Mouse (Mus musculus): ENCODE measurements at regions not wholly inside any gene's neighbourhood (a gene's known extent, or its start where the extent isn't known, plus 50 kb on each side); places are given as distances from the start of the nearest gene placed in this dataset.

DNA sequence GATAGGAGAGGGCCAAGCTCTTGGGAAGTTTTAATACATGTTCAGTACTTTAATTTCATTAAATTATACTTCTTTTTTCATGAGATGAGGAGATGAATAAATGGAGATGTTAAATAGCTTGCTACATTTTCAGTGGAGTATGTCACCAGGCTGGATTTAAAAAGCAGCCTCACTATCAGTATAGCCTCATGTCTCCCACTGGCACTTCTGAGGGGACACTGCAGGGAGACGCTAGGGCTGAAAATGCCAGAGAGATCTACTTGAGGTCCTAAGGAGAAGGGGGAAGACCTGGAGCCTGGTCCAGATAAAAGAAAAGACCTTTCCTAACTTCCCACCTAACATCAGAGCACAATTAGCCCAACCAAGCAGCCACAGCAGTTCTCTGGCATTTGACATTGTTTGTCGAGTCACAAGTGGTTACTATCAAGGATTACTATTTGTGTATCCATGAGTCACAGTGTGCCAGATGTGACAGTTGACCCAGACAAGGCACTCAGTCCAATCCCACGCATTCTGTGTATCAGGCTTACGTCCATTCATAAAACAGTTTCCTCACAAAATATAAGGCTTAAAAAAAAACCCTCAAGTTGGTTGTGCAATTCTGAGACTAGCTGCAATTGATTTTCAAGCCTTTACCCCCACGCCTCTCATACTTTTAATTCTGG, 703.8 kb downstream of the Inhba start:
- peak; percentile 73; the same call in 1 of the 2 replicates for ATAC-seq (replicated peaks; ENCODE audit: insufficient number of reproducible peaks, low FRiP score, low TSS enrichment)
- no peak overlapping the region for H3K4me3 ChIP-seq (ENCODE audit: low read depth, low read length)
- no peak overlapping the region for H3K4me2 ChIP-seq
- H3K36me3 ChIP-seq (ENCODE audit: control insufficient read depth, insufficient read depth, low read length) = no peaks in the 10 kb centered on the region
- H3K9ac ChIP-seq (ENCODE audit: low read depth, low read length) = no peak overlapping the region
- peaks cover 9% of the 10 kb centered on the region for H3K4me1 ChIP-seq (ENCODE audit: control insufficient read depth, insufficient read depth, low read length)
- H3K9me3 ChIP-seq (replicated peaks; ENCODE audit: control insufficient read depth, low read length) = no peaks in the 10 kb centered on the region
- WGBS (ENCODE audit: insufficient replicate concordance) = 21% methylated on average over 5 of the region's 5 CpGs
- peak overlapping the region; percentile 75 for H3K27ac ChIP-seq (ENCODE audit: low read depth, low read length)
- no peaks in the 10 kb centered on the region for H3K27me3 ChIP-seq (ENCODE audit: control insufficient read depth, insufficient read depth, low read length)

DNA sequence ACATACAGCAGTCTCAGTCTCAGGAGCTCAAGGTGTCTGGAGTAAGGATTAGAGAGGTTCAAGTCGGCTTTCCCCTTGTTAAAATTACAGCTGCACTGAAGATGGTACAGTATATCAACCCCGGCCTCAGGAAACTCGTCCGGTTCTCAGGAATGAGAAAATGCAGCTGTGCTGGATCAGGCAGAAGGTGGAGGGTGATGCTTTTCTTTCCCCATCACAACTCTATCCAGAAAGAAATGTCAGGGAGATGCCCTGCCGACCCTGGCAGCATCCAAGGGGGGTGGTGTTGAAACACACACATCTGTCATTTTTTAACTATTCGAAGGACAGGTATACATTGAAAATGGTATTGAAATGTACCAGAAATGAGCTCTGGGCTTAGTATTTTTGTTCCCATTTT, 704.7 kb downstream of the Inhba start:
- 30% methylated on average over 6 of the region's 6 CpGs for WGBS (ENCODE audit: insufficient replicate concordance)
- Histone ChIP-seq H3K27me3 (ENCODE audit: control insufficient read depth, insufficient read depth, low read length) (no peaks in the 10 kb centered on the region), H3K9ac (ENCODE audit: low read depth, low read length) (no peak overlapping the region), H3K9me3 (replicated peaks; ENCODE audit: control insufficient read depth, low read length) (no peaks in the 10 kb centered on the region), H3K27ac (ENCODE audit: low read depth, low read length) (no peak overlapping the region), H3K4me3 (ENCODE audit: low read depth, low read length) (no peak overlapping the region), H3K4me2 (no peak overlapping the region), H3K4me1 (ENCODE audit: control insufficient read depth, insufficient read depth, low read length) (peaks cover 9% of the 10 kb centered on the region), H3K36me3 (ENCODE audit: control insufficient read depth, insufficient read depth, low read length) (no peaks in the 10 kb centered on the region)
- no peak for ATAC-seq (replicated peaks; ENCODE audit: insufficient number of reproducible peaks, low FRiP score, low TSS enrichment)

DNA sequence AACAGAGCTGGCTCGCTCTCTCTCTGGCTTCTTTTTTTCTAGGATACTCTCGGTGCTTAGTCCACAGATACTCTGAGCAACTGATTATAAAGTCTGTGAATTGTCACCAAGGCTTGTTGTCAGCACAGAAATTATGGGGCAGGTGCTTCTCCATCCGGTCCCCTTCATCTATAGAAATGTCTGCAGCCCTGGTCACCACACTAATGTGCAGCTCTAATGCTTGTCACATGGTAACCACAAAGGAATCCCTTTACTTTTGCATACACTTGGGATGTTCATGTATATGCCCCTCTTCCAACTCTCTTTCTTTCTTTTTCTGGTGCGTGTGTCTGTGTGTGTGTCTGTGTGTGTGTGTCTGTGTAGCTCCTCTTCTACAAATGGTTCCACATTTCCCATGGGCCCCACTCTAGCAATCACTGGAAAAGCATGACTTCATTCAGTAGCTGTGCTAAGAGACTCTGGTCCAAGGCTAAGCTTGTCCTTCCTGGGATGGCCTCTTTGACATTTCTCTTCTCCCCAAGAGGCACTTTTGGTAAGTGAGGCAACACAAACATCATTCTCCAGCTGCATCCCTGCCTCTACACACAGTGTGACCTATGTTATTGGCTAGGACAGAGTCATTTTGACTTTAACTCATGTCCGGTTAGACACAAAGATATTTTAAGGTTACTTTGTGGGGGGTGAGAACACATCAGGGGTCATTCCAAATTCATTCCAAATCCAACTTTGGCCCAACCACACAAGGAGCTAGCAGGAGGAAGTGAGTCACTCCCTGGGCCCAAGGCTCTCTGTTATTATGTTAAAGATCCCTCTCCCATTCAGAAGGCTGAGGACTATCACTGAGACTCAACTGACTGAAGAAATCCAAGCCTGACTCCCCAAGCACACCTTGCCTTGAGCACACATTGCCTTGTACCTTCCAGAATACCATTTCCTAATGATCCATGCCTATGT, 705.4 kb downstream of the Inhba start:
- no peak overlapping the region for H3K9ac ChIP-seq (ENCODE audit: low read depth, low read length)
- H3K27ac ChIP-seq (ENCODE audit: low read depth, low read length) = no peak overlapping the region
- no peaks in the 10 kb centered on the region for H3K27me3 ChIP-seq (ENCODE audit: control insufficient read depth, insufficient read depth, low read length)
- 64% methylated on average over 5 of the region's 5 CpGs for WGBS (ENCODE audit: insufficient replicate concordance)
- peaks cover 9% of the 10 kb centered on the region for H3K4me1 ChIP-seq (ENCODE audit: control insufficient read depth, insufficient read depth, low read length)
- no peaks in the 10 kb centered on the region for H3K36me3 ChIP-seq (ENCODE audit: control insufficient read depth, insufficient read depth, low read length)
- H3K4me3 ChIP-seq (ENCODE audit: low read depth, low read length) = no peak overlapping the region
- no peak overlapping the region for H3K4me2 ChIP-seq
- no peaks in the 10 kb centered on the region for H3K9me3 ChIP-seq (replicated peaks; ENCODE audit: control insufficient read depth, low read length)
- ATAC-seq (replicated peaks; ENCODE audit: insufficient number of reproducible peaks, low FRiP score, low TSS enrichment) = no peak

DNA sequence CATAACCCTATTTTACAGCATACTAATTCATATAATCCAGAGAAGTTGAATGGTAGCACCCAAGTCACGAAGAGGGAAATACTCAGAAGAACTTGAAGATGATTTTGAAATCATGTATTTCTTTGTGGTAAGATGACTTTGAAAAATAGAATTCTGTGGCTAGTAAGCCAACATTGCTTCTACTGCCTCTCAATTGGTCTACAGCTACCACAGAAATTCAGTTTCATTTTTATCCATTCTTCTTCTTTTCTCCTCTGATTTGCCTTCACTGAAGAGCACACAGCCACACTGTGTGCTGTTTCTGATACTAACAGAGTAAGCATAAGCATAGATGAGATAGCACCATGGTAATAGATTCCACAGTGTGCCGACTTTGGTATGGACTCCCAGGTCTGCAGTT, 708.4 kb downstream of the Inhba start:
- H3K4me2 ChIP-seq = no peak overlapping the region
- no peak overlapping the region for H3K9ac ChIP-seq (ENCODE audit: low read depth, low read length)
- H3K27me3 ChIP-seq (ENCODE audit: control insufficient read depth, insufficient read depth, low read length) = no peaks in the 10 kb centered on the region
- H3K4me1 ChIP-seq (ENCODE audit: control insufficient read depth, insufficient read depth, low read length) = peaks cover 7% of the 10 kb centered on the region
- no peaks in the 10 kb centered on the region for H3K9me3 ChIP-seq (replicated peaks; ENCODE audit: control insufficient read depth, low read length)
- no peak for ATAC-seq (replicated peaks; ENCODE audit: insufficient number of reproducible peaks, low FRiP score, low TSS enrichment)
- no peak overlapping the region for H3K27ac ChIP-seq (ENCODE audit: low read depth, low read length)
- no peaks in the 10 kb centered on the region for H3K36me3 ChIP-seq (ENCODE audit: control insufficient read depth, insufficient read depth, low read length)
- no peak overlapping the region for H3K4me3 ChIP-seq (ENCODE audit: low read depth, low read length)
- WGBS (ENCODE audit: insufficient replicate concordance) = 74% methylated on average over 2 of the region's 2 CpGs

DNA sequence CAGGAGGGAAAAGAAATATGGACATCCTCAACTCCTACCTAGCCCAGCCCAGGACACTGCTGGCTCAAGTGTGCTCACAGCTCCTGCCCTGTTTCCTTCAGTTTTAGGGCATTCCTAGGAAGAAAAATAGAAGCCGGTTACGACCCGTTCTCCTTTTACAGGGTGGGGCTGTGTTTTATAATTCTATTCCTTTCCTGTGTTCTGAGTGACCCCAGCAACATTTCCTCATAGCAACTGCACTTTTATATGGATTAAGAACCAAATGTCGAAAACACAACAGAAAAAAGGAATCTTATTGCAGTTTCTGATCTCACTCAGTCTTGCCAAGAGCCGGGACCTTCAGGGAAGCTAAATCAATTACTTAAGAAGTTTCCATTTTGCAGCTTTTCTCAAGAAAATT, 713.7 kb downstream of the Inhba start:
- WGBS (ENCODE audit: insufficient replicate concordance) = 78% methylated on average over 5 of the region's 5 CpGs
- H3K4me1 ChIP-seq (ENCODE audit: control insufficient read depth, insufficient read depth, low read length) = no peaks in the 10 kb centered on the region
- H3K4me2 ChIP-seq = no peak overlapping the region
- no peaks in the 10 kb centered on the region for H3K27me3 ChIP-seq (ENCODE audit: control insufficient read depth, insufficient read depth, low read length)
- no peak overlapping the region for H3K27ac ChIP-seq (ENCODE audit: low read depth, low read length)
- H3K9ac ChIP-seq (ENCODE audit: low read depth, low read length) = no peak overlapping the region
- ATAC-seq (replicated peaks; ENCODE audit: insufficient number of reproducible peaks, low FRiP score, low TSS enrichment) = no peak
- H3K36me3 ChIP-seq (ENCODE audit: control insufficient read depth, insufficient read depth, low read length) = no peaks in the 10 kb centered on the region
- H3K9me3 ChIP-seq (replicated peaks; ENCODE audit: control insufficient read depth, low read length) = no peaks in the 10 kb centered on the region
- no peak overlapping the region for H3K4me3 ChIP-seq (ENCODE audit: low read depth, low read length)

DNA sequence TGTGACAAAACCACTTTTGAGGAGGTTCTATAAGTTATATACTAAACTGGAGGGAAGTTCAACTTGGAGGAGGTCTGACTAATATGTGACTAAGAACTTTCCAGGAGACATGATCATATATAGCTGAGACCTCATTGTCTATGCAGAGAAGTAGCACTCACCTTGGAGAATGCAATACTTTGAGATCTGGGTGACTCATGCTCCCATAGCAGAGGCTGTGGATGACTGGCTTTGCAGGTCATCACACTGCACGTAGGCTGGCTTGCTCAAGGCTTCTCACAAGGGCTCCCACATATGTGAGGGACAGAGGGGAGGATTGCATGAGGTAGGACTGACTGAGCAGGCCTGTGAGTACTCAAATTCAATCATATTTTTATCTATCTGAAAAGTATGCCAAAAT, 726.7 kb downstream of the Inhba start:
- Histone ChIP-seq H3K9me3 (replicated peaks; ENCODE audit: control insufficient read depth, low read length) (no peaks in the 10 kb centered on the region), H3K4me2 (no peak overlapping the region), H3K9ac (ENCODE audit: low read depth, low read length) (no peak overlapping the region), H3K4me1 (ENCODE audit: control insufficient read depth, insufficient read depth, low read length) (no peaks in the 10 kb centered on the region), H3K27me3 (ENCODE audit: control insufficient read depth, insufficient read depth, low read length) (no peaks in the 10 kb centered on the region), H3K36me3 (ENCODE audit: control insufficient read depth, insufficient read depth, low read length) (no peaks in the 10 kb centered on the region), H3K4me3 (ENCODE audit: low read depth, low read length) (no peak overlapping the region), H3K27ac (ENCODE audit: low read depth, low read length) (no peak overlapping the region)
- ATAC-seq (replicated peaks; ENCODE audit: insufficient number of reproducible peaks, low FRiP score, low TSS enrichment) = no peak
- WGBS (ENCODE audit: insufficient replicate concordance) = 79% methylated on average over 1 of the region's 1 CpGs

DNA sequence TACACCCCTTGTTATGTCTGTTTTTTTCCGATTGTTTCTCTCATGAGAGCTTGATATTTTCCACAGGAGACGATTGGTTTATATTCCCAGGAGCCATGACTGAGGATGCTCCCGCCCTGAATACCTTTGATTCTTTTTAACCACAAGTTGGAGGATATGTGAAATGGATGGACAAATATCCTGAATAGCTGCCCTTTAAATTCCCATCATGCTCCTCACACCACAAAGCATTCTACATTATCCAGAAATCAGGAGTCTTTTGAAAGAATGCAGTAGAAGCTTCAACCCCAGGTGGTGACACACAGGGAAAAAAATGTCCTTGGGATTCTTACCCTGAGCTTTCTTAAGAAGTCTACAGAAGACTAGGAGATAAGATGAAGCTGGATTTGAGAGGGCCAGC, 727.9 kb downstream of the Inhba start:
- Histone ChIP-seq H3K36me3 (ENCODE audit: control insufficient read depth, insufficient read depth, low read length) (no peaks in the 10 kb centered on the region), H3K4me1 (ENCODE audit: control insufficient read depth, insufficient read depth, low read length) (no peaks in the 10 kb centered on the region), H3K27ac (ENCODE audit: low read depth, low read length) (no peak overlapping the region), H3K9ac (ENCODE audit: low read depth, low read length) (no peak overlapping the region), H3K27me3 (ENCODE audit: control insufficient read depth, insufficient read depth, low read length) (no peaks in the 10 kb centered on the region), H3K9me3 (replicated peaks; ENCODE audit: control insufficient read depth, low read length) (no peaks in the 10 kb centered on the region), H3K4me3 (ENCODE audit: low read depth, low read length) (no peak overlapping the region), H3K4me2 (no peak overlapping the region)
- no peak for ATAC-seq (replicated peaks; ENCODE audit: insufficient number of reproducible peaks, low FRiP score, low TSS enrichment)
- 84% methylated on average over 3 of the region's 3 CpGs for WGBS (ENCODE audit: insufficient replicate concordance)

DNA sequence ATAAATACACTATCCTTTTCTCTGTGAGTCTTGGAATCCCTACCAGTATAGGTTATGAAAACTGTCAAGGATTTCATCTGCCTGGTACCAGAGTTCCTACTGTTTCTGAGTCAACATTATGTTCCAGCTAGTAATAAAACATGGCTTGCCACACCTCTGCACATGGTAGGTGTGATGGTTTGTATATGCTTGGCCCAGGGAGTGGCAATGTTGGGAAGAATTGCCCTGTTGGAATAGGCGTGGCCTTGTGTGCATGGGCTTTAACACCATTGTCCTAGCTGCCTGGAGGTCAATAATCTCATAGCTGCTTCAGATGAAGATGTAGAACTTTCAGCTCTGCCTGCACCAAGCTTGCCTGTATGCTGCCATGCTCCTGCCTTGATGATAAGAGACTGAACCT, 732.6 kb downstream of the Inhba start:
- H3K4me3 ChIP-seq (ENCODE audit: low read depth, low read length) = no peak overlapping the region
- WGBS (ENCODE audit: insufficient replicate concordance) = 71% methylated on average over 1 of the region's 1 CpGs
- no peak overlapping the region for H3K9ac ChIP-seq (ENCODE audit: low read depth, low read length)
- H3K4me2 ChIP-seq = no peak overlapping the region
- H3K9me3 ChIP-seq (replicated peaks; ENCODE audit: control insufficient read depth, low read length) = no peaks in the 10 kb centered on the region
- H3K36me3 ChIP-seq (ENCODE audit: control insufficient read depth, insufficient read depth, low read length) = no peaks in the 10 kb centered on the region
- no peak for ATAC-seq (replicated peaks; ENCODE audit: insufficient number of reproducible peaks, low FRiP score, low TSS enrichment)
- no peaks in the 10 kb centered on the region for H3K27me3 ChIP-seq (ENCODE audit: control insufficient read depth, insufficient read depth, low read length)
- H3K4me1 ChIP-seq (ENCODE audit: control insufficient read depth, insufficient read depth, low read length) = no peaks in the 10 kb centered on the region
- H3K27ac ChIP-seq (ENCODE audit: low read depth, low read length) = no peak overlapping the region
